ENCODE assay signal across 15 mouse cellular contexts in the genomic region with DNA sequence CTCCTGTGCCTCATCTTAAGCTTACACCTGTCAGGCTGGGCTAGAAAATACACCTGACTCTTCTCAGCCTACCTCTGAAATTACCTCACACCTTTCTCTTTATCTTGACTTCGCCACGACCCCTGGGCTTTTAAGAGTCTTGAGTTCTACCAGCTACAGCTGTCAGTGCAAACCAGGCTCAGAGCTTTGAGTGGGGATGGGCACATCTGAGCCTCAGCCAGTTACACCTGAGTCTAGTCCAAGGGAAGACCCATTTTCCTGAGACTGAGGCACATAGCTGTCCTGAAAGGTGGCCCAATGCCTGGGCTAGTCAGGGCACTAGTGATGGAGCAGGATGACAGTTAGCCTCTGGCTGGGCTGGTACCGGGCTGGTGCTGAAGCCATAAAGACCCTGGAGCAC.
"Had no signal": no experiment of that assay in that cellular context is flagged by ENCODE, and none has a peak within 500 bp of the region (broad histone marks: within the 10 kb centered on the region; RNA-seq: fewer than 3 reads in every experiment).

No protein-coding gene starts in this region.

- ATAC-seq: intestine, embryonic 16.5 days; midbrain, embryonic 13.5 days; midbrain, embryonic 16.5 days had no signal

- DNase-seq: retina, postnatal 1 day; right cerebral cortex, postnatal 25 days; thymus, adult 18-20 months; thymus, postnatal 36 days had no signal

- H3K4me3 ChIP-seq: layer of hippocampus, adult 2 months; limb, embryonic 12.5 days; limb, embryonic 15.5 days; midbrain, embryonic 13.5 days; neural tube, embryonic 12.5 days; neural tube, embryonic 15.5 days had no signal

- H3K27ac ChIP-seq: kidney, postnatal 0 days; layer of hippocampus, adult 2 months; limb, embryonic 12.5 days; limb, embryonic 15.5 days; macrophage; midbrain, embryonic 13.5 days; neural tube, embryonic 12.5 days; neural tube, embryonic 15.5 days had no signal

- H3K9me3 ChIP-seq: limb, embryonic 12.5 days; limb, embryonic 15.5 days; midbrain, embryonic 13.5 days; neural tube, embryonic 12.5 days; neural tube, embryonic 15.5 days had no signal

- H3K4me2 ChIP-seq: limb, embryonic 12.5 days; limb, embryonic 15.5 days; lung, embryonic 14.5 days; midbrain, embryonic 13.5 days; neural tube, embryonic 12.5 days; neural tube, embryonic 15.5 days had no signal

- H3K9ac ChIP-seq: limb, embryonic 12.5 days; limb, embryonic 15.5 days; lung, embryonic 14.5 days; midbrain, embryonic 13.5 days; neural tube, embryonic 12.5 days; neural tube, embryonic 15.5 days had no signal
